Mouse (Mus musculus) thymus, postnatal 4 days (tissue): ENCODE results near the gene Tnfrsf19.

ENCODE experiments used
- DNase-seq: peaks from one replicate; pipeline ENCODE4 v3.0.0; 2021

The Tnfrsf19 gene

GRCm38 (mm10) chr14:61046091-61046681 is at the start of gene Tnfrsf19:
TSS of gene Tnfrsf19 (minus strand) at chr14:61046490.
- DNase-seq, result peak; percentile 87

- no peak for DNase-seq
These were observed 45.8 kb upstream of the Tnfrsf19 start for GRCm38 (mm10) chr14:61092073-61092472.

GRCm38 (mm10) chr14:61090955-61091354 is 44.7 kb upstream of the Tnfrsf19 start:
- no peak for DNase-seq

GRCm38 (mm10) chr14:61088187-61088586 is 41.9 kb upstream of the Tnfrsf19 start:
- no peak for DNase-seq

- peak; percentile 40 for DNase-seq
These were observed 39.0 kb upstream of the Tnfrsf19 start for GRCm38 (mm10) chr14:61085325-61085724.

GRCm38 (mm10) chr14:61069555-61069954 is 23.3 kb upstream of the Tnfrsf19 start:
- no peak for DNase-seq

GRCm38 (mm10) chr14:61061729-61062128 is 15.4 kb upstream of the Tnfrsf19 start:
- DNase-seq, result peak; percentile 36

GRCm38 (mm10) chr14:61059316-61059945 is 13.1 kb upstream of the Tnfrsf19 start:
- DNase-seq, result no peak

GRCm38 (mm10) chr14:61056962-61057361 is 10.7 kb upstream of the Tnfrsf19 start:
- DNase-seq, result no peak

GRCm38 (mm10) chr14:61056445-61056844 is 10.2 kb upstream of the Tnfrsf19 start:
- peak; percentile 69 for DNase-seq

GRCm38 (mm10) chr14:61055864-61056263 is 9.6 kb upstream of the Tnfrsf19 start:
- no peak for DNase-seq

- no peak for DNase-seq
These were observed 5.9 kb upstream of the Tnfrsf19 start for GRCm38 (mm10) chr14:61052163-61052562.

GRCm38 (mm10) chr14:61045446-61046090 is 722 bp downstream of the Tnfrsf19 start:
- DNase-seq, result no peak

GRCm38 (mm10) chr14:61044316-61044715 is 2.0 kb downstream of the Tnfrsf19 start:
- no peak for DNase-seq

- DNase-seq, result no peak
These were observed 2.6 kb downstream of the Tnfrsf19 start for GRCm38 (mm10) chr14:61043511-61044310.

GRCm38 (mm10) chr14:61042291-61042690 is 4.0 kb downstream of the Tnfrsf19 start:
- no peak for DNase-seq

GRCm38 (mm10) chr14:61040236-61040635 is 6.1 kb downstream of the Tnfrsf19 start:
- DNase-seq, result no peak

GRCm38 (mm10) chr14:61038082-61038472 is 8.2 kb downstream of the Tnfrsf19 start:
- DNase-seq, result no peak

GRCm38 (mm10) chr14:61037321-61038081 is 8.8 kb downstream of the Tnfrsf19 start:
- peak; percentile 78 for DNase-seq

- no peak for DNase-seq
These were observed 15.9 kb downstream of the Tnfrsf19 start for GRCm38 (mm10) chr14:61030366-61030765.

GRCm38 (mm10) chr14:61024006-61024405 is 22.3 kb downstream of the Tnfrsf19 start:
- no peak for DNase-seq

GRCm38 (mm10) chr14:61022383-61022782 is 23.9 kb downstream of the Tnfrsf19 start:
- DNase-seq, result no peak

- no peak for DNase-seq
These were observed 25.3 kb downstream of the Tnfrsf19 start for GRCm38 (mm10) chr14:61020968-61021367.
